Mouse (Mus musculus) midbrain, embryonic 11.5 days (tissue): ENCODE results near the gene Nhsl1. TPM values are rescaled to one million over a fixed set of nuclear protein-coding genes. Genes with fewer than 3 reads are reported as not detected.
"Not testable (repeated sequence)": the region's sequence is repeated elsewhere in the genome, so short reads cannot be mapped to it uniquely, and the experiment has no call there.

Source experiments
- ATAC-seq: fragments of 200-750 bp; cut with Nextera tagmentation; 2 replicates; pipeline ENCODE4 v1.8.0; 2017; ENCODE audit warnings: moderate TSS enrichment, moderate library complexity; ENCODE audit not compliant: low FRiP score
- DNase-seq: peaks from one replicate; pipeline ENCODE4 v3.0.0; 2015; ENCODE audit warnings: low spot score; ENCODE audit errors: missing footprints
- H3K27ac ChIP-seq: fragments of 300-500 bp; sonication (generic); 2 replicates; pipeline ENCODE4 v1.5.1; 2014; ENCODE audit warnings: low read depth, low read length
- H3K27me3 ChIP-seq: fragments of 300-500 bp; sonication (generic); 2 replicates; pipeline ENCODE4 v1.6.1; 2014; ENCODE audit warnings: mild to moderate bottlenecking, low read length, moderate library complexity, mixed read lengths; ENCODE audit not compliant: control insufficient read depth, insufficient read depth
- H3K36me3 ChIP-seq: fragments of 300-500 bp; sonication (generic); 2 replicates; pipeline ENCODE4 v1.6.1; 2014; ENCODE audit warnings: mild to moderate bottlenecking, low read length, moderate library complexity, mixed read lengths; ENCODE audit not compliant: control insufficient read depth, insufficient read depth
- H3K4me1 ChIP-seq: fragments of 300-500 bp; sonication (generic); 2 replicates; pipeline ENCODE4 v1.6.1; 2014; ENCODE audit warnings: low read length; ENCODE audit not compliant: control insufficient read depth, insufficient read depth
- H3K4me2 ChIP-seq: fragments of 300-500 bp; sonication (generic); 2 replicates; pipeline ENCODE4 v1.6.1; 2014; ENCODE audit warnings: mild to moderate bottlenecking, moderate library complexity
- H3K4me3 ChIP-seq: fragments of 300-500 bp; sonication (generic); 2 replicates; pipeline ENCODE4 v1.5.1; 2014; ENCODE audit warnings: low read depth, low read length
- H3K9ac ChIP-seq: fragments of 300-500 bp; sonication (generic); 2 replicates; pipeline ENCODE4 v1.6.1; 2014; ENCODE audit warnings: low read length
- H3K9me3 ChIP-seq: fragments of 300-500 bp; sonication (generic); 2 replicates; pipeline ENCODE4 v1.6.1; 2016; ENCODE audit warnings: low read length; ENCODE audit not compliant: control insufficient read depth
- WGBS: fragments of 180-500 bp; shearing (Covaris S2); extraction: QIAGEN DNeasy Blood & Tissue Kit; methylation state at CpG from one replicate; pipeline ENCODE4 v1.1.7; 2014; 5-methylcytosine and 5-hydroxymethylcytosine counted together
- polyA plus RNA-seq: library from polyadenylated mRNA; unstranded; fragments of >200 nt; fragmentation: Nextera tagmentation; extraction: Ambion mirVana; gene quantifications from 2 replicates; pipeline ENCODE4 v1.2.1, GENCODE M21; 2014

Gene Nhsl1
- polyA plus RNA-seq, 1 experiment from 2014 or later = 15.3 TPM

- Histone ChIP-seq H3K9ac (no peak overlapping the region), H3K4me3 (no peak overlapping the region), H3K4me2 (no peak overlapping the region), H3K27me3 (no peaks in the 10 kb centered on the region), H3K36me3 (peaks cover 2% of the 10 kb centered on the region), H3K9me3 (peaks cover 3% of the 10 kb centered on the region; the same call in 1 of the 2 replicates), H3K4me1 (peaks cover 18% of the 10 kb centered on the region), H3K27ac (no peak overlapping the region)
- WGBS = 91% methylated on average over 3 of the region's 3 CpGs
- ATAC-seq (no peak), DNase-seq (no peak)
Observed at GRCm38 (mm10) chr10:18431546-18431945, 112.8 kb downstream of the Nhsl1 start.

- DNase-seq (no peak), ATAC-seq (no peak)
- no peaks in the 10 kb centered on the region for H3K36me3 ChIP-seq
- no peak overlapping the region for H3K27ac ChIP-seq
- H3K9me3 ChIP-seq = no peaks in the 10 kb centered on the region
- H3K4me1 ChIP-seq = peaks cover 17% of the 10 kb centered on the region
- no peak overlapping the region for H3K4me3 ChIP-seq
- H3K27me3 ChIP-seq = no peaks in the 10 kb centered on the region
- no peak overlapping the region for H3K9ac ChIP-seq
- no peak overlapping the region for H3K4me2 ChIP-seq
- WGBS = 83% methylated on average over 6 of the region's 6 CpGs
Observed at GRCm38 (mm10) chr10:18435454-18435853, 116.7 kb downstream of the Nhsl1 start.

- no peak overlapping the region for H3K4me2 ChIP-seq
- no peak overlapping the region for H3K27ac ChIP-seq
- 63% methylated on average over 7 of the region's 7 CpGs for WGBS
- H3K4me3 ChIP-seq = no peak overlapping the region
- ATAC-seq = no peak
- no peaks in the 10 kb centered on the region for H3K36me3 ChIP-seq
- DNase-seq = no peak
- H3K4me1 ChIP-seq = peaks cover 14% of the 10 kb centered on the region
- no peaks in the 10 kb centered on the region for H3K9me3 ChIP-seq
- H3K27me3 ChIP-seq = no peaks in the 10 kb centered on the region
- H3K9ac ChIP-seq = no peak overlapping the region
Observed at GRCm38 (mm10) chr10:18435938-18436337, 117.2 kb downstream of the Nhsl1 start.

DNA sequence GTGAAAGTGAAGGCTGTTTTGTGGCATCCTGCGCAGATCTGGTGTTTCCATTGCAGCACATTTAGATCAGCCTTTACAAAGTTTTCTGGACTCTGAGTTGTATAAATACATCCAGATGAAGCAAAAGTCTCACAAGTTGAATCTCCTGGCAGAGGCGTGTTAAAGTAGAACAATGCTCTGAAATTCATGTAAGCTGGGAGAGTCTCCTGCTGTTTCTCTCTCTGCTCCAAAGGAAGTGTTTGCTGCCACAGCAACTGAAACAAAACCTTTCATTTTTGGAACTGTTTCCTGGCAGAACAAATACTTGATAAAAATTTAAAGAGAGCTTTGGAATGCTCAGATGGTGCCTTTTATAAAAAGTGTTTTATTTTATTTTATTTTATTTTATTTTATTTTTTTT lies 118.8 kb downstream of the Nhsl1 start:
- ATAC-seq (no peak), DNase-seq (no peak)
- Histone ChIP-seq H3K9ac (no peak overlapping the region), H3K4me3 (no peak overlapping the region), H3K36me3 (no peaks in the 10 kb centered on the region), H3K4me1 (peaks cover 8% of the 10 kb centered on the region; the same call in 1 of the 2 replicates), H3K27ac (no peak overlapping the region), H3K9me3 (no peaks in the 10 kb centered on the region), H3K27me3 (no peaks in the 10 kb centered on the region), H3K4me2 (no peak overlapping the region)
- 46% methylated on average over 2 of the region's 2 CpGs for WGBS

GRCm38 (mm10) chr10:18445603-18446358 lies 127.0 kb downstream of the Nhsl1 start:
- ATAC-seq = peak; percentile 86

DNA sequence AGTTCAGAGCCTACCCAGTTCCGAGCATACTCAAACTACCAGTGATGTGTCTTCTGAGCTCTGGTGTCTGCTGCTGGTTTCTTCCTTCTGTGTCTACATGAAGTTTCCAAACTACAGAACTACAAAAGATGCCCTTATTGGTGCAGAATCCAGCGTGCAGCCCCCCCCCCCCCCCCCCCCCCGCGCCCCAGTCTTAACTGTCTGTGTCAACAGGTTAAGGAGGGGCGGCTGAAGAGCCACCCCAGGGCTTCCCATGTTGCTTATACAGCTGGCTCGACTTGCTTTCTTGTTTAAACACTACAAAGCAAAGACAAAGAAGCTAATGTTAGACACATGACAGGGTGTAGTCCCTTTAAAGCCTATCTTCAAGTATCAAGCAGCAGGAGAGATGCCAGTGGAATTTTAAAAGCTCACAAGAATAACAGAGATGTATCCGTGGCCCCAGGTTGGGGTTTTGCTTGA lies 127.6 kb downstream of the Nhsl1 start:
- peaks cover 18% of the 10 kb centered on the region for H3K4me1 ChIP-seq
- H3K9me3 ChIP-seq = no peaks in the 10 kb centered on the region
- H3K4me2 ChIP-seq = peak overlapping the region; percentile 4; the same call in 1 of the 2 replicates
- DNase-seq (no peak), ATAC-seq (peak; percentile 76)
- no peak overlapping the region for H3K9ac ChIP-seq
- H3K27ac ChIP-seq = peak overlapping the region; percentile 12; the same call in 1 of the 2 replicates
- no peak overlapping the region for H3K4me3 ChIP-seq
- no peaks in the 10 kb centered on the region for H3K27me3 ChIP-seq
- 4% methylated on average over 5 of the region's 7 CpGs for WGBS
- no peaks in the 10 kb centered on the region for H3K36me3 ChIP-seq

More at GRCm38 (mm10) chr10:18445603-18446358, 127.0 kb downstream of the Nhsl1 start:
- no peaks in the 10 kb centered on the region for H3K9me3 ChIP-seq
- DNase-seq = peak; percentile 90
- H3K4me3 ChIP-seq = no peak overlapping the region
- no peaks in the 10 kb centered on the region for H3K36me3 ChIP-seq
- peak overlapping the region; percentile 12; the same call in 1 of the 2 replicates for H3K27ac ChIP-seq
- H3K4me1 ChIP-seq = peaks cover 18% of the 10 kb centered on the region
- peak overlapping the region; percentile 4; the same call in 1 of the 2 replicates for H3K4me2 ChIP-seq
- H3K27me3 ChIP-seq = no peaks in the 10 kb centered on the region
- no peak overlapping the region for H3K9ac ChIP-seq
- WGBS = 13% methylated on average over 6 of the region's 6 CpGs

- peaks cover 18% of the 10 kb centered on the region for H3K4me1 ChIP-seq
- DNase-seq (no peak), ATAC-seq (no peak)
- H3K9ac ChIP-seq = no peak overlapping the region
- H3K4me2 ChIP-seq = no peak overlapping the region
- no peaks in the 10 kb centered on the region for H3K27me3 ChIP-seq
- no peaks in the 10 kb centered on the region for H3K36me3 ChIP-seq
- H3K9me3 ChIP-seq = no peaks in the 10 kb centered on the region
- 70% methylated on average over 4 of the region's 4 CpGs for WGBS
- no peak overlapping the region for H3K27ac ChIP-seq
- no peak overlapping the region for H3K4me3 ChIP-seq
Observed at GRCm38 (mm10) chr10:18447299-18447698, 128.5 kb downstream of the Nhsl1 start.

DNA sequence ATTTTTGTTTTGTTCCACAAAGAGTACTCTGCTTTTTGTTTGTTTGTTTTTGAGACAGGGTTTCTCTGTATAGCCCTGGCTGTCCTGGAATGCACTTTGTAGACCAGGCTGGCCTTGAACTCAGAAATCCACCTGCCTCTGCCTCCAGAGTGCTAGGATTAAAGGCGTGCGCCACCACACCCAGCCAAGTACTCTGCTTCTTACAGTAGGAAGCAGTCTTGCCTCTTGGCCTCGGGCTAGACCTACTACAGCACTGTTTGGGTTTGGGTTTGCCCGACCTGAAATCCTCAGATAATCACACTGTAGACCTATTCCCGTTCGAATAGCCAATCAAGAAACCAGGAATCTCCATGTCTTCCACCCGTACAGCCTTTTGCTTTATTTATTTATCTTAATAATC lies 130.1 kb downstream of the Nhsl1 start:
- not testable (repeated sequence) for H3K9ac ChIP-seq, H3K27ac ChIP-seq, DNase-seq, H3K4me2 ChIP-seq, H3K9me3 ChIP-seq, H3K27me3 ChIP-seq, ATAC-seq, H3K4me3 ChIP-seq, H3K36me3 ChIP-seq
- peaks cover 18% of the 10 kb centered on the region for H3K4me1 ChIP-seq
- WGBS = 88% methylated on average over 7 of the region's 7 CpGs

DNA sequence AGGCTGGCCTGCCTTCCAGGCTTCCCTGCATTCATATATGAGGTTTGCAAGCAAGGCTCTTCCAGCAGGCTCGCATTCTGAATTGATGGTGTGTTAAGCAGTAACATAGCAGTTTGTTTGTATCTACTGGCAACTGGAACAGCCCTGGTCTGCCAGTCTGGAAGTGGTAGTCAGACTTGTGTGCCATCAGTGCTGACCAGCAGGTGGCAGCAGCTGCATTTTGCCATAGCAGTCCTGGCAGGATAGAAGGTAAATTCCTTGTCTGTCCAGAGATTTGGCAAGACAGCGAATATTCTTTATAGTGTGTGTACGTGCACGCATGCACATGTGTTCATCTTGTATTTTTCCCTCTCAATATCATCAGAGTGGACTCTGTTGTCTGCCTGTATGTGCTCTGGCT lies 134.6 kb downstream of the Nhsl1 start:
- no peak overlapping the region for H3K9ac ChIP-seq
- peak; percentile 59; the same call in 1 of the 2 replicates for ATAC-seq
- H3K27ac ChIP-seq = no peak overlapping the region
- peaks cover 11% of the 10 kb centered on the region for H3K4me1 ChIP-seq
- WGBS = 41% methylated on average over 4 of the region's 4 CpGs
- no peaks in the 10 kb centered on the region for H3K36me3 ChIP-seq
- H3K9me3 ChIP-seq = no peaks in the 10 kb centered on the region
- H3K4me3 ChIP-seq = no peak overlapping the region
- peak; percentile 94 for DNase-seq
- H3K27me3 ChIP-seq = no peaks in the 10 kb centered on the region
- H3K4me2 ChIP-seq = no peak overlapping the region
